Mouse (Mus musculus): ENCODE data around the gene Itpr1. TPM values are rescaled to one million over a fixed set of nuclear protein-coding genes. Genes with fewer than 3 reads are reported as not detected.
A peak's percentile ranks its signal among the peaks of the same experiment; 100 is the strongest.

Itpr1 gene
- polyA plus RNA-seq, 1 experiment: 4.7 TPM

DNA sequence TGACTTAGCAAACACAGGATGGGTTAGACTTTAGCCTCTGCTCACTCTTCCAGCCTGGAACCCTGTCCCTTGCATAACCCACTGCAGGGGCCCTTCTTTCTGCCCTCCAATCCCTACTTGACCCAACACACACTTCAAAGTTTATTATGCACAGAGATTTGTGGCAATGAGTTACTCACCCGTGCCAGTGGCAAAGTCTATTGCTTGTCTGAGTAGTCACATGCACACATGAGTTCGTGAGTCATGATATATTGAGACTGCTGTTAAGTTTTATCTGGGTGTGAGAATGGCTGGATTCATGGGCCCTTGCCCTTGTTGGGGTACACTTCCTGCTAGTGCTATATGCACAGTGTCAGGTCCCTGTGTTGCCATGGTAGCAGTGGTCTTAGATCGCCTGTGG is 229.4 kb downstream of the Itpr1 start:
- TF ChIP-seq POLR2A (IDR thresholded peaks at IDR 0.05; ENCODE audit: low read depth, low read length) (no peak), CTCF (IDR thresholded peaks at IDR 0.05; ENCODE audit: extremely low read depth, insufficient read length, insufficient replicate concordance, low read depth, low read length) (no peak)
- Histone ChIP-seq H3K36me3 (ENCODE audit: control insufficient read depth, insufficient read depth, low read length) (peaks cover 3% of the 10 kb centered on the region; the same call in 1 of the 2 replicates), H3K4me1 (ENCODE audit: control insufficient read depth, insufficient read depth, insufficient read length, low read length) (peaks cover 10% of the 10 kb centered on the region; the same call in 1 of the 2 replicates), H3K4me3 (ENCODE audit: low read depth, low read length) (no peak overlapping the region), H3K27ac (ENCODE audit: insufficient read depth, low read depth, low read length) (peak overlapping the region; percentile 79), H3K27me3 (ENCODE audit: control insufficient read depth, insufficient read depth, low read length) (no peaks in the 10 kb centered on the region)
- 31% methylated on average over 3 of the region's 3 CpGs for WGBS

DNA sequence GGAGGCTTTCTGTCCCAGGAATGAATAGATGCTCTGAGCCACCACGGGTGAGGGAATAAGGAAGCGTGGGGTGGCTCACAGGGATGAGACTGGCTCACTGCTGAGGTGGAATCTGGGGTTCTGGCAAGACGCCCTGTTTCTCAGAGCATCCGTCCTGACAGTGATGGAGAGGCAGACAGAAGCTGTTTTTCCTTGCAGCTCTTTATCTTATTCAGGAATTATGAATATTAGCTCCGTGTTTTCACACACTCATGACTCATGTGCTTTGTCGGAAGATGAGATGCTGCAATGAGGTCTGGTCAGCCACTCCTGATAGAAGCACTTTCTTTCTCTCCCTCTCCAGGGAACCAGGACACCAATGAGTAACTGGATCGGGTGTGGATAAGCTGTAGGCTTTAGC is 231.5 kb downstream of the Itpr1 start:
- Histone ChIP-seq H3K4me3 (ENCODE audit: low read depth, low read length) (no peak overlapping the region), H3K4me1 (ENCODE audit: control insufficient read depth, insufficient read depth, insufficient read length, low read length) (peaks cover 21% of the 10 kb centered on the region; the same call in 1 of the 2 replicates), H3K27me3 (ENCODE audit: control insufficient read depth, insufficient read depth, low read length) (no peaks in the 10 kb centered on the region), H3K27ac (ENCODE audit: insufficient read depth, low read depth, low read length) (no peak overlapping the region), H3K36me3 (ENCODE audit: control insufficient read depth, insufficient read depth, low read length) (peaks cover 3% of the 10 kb centered on the region; the same call in 1 of the 2 replicates)
- WGBS: 70% methylated on average over 7 of the region's 7 CpGs
- TF ChIP-seq CTCF (IDR thresholded peaks at IDR 0.05; ENCODE audit: extremely low read depth, insufficient read length, insufficient replicate concordance, low read depth, low read length): no peak
- no peak for TF ChIP-seq POLR2A (IDR thresholded peaks at IDR 0.05; ENCODE audit: low read depth, low read length)

DNA sequence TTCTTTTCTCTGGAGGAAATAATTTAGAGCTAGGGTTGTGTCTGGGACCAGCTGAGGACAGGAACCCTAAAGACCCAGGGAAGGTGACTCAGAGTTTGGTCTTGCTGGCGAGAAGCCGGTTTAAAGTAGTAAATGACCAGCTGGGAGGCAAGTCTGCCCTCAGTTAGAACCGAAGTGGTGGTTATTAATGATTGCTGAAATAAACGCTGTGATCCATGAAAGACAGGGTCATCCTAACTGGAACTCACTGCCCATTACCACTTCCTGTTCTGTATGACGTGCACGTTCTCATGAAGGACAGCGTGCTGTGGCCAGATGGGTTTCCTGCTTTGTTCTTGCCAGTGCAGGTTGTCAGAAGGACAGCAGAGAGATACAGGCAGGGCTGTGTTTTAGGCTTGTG is 232.1 kb downstream of the Itpr1 start:
- no peaks in the 10 kb centered on the region for H3K27me3 ChIP-seq (ENCODE audit: control insufficient read depth, insufficient read depth, low read length)
- H3K4me3 ChIP-seq (ENCODE audit: low read depth, low read length): no peak overlapping the region
- 73% methylated on average over 7 of the region's 7 CpGs for WGBS
- H3K36me3 ChIP-seq (ENCODE audit: control insufficient read depth, insufficient read depth, low read length): peaks cover 3% of the 10 kb centered on the region; the same call in 1 of the 2 replicates
- no peak overlapping the region for H3K27ac ChIP-seq (ENCODE audit: insufficient read depth, low read depth, low read length)
- peaks cover 21% of the 10 kb centered on the region; the same call in 1 of the 2 replicates for H3K4me1 ChIP-seq (ENCODE audit: control insufficient read depth, insufficient read depth, insufficient read length, low read length)
- TF ChIP-seq POLR2A (IDR thresholded peaks at IDR 0.05; ENCODE audit: low read depth, low read length) (no peak), CTCF (IDR thresholded peaks at IDR 0.05; ENCODE audit: extremely low read depth, insufficient read length, insufficient replicate concordance, low read depth, low read length) (no peak)

DNA sequence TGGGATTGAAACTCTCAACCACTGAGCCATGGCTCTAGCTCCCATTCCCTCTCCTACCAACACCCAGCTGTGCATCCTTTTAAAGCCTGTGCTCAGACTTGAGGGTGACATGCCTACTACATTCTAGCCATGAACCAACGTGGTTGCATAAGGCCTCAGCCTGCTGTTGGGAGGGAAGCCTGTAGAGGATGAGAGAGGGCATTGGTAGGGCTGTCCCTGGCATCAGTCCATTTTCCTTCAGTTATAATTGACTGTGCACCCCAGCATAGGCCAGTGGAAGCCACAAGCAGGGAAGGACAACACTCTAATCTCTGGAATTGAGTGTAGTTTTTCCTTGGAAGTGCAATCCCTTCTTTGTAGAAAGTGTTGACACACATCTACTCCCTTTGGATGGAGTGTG is 233.9 kb downstream of the Itpr1 start:
- TF ChIP-seq CTCF (IDR thresholded peaks at IDR 0.05; ENCODE audit: extremely low read depth, insufficient read length, insufficient replicate concordance, low read depth, low read length) (no peak), POLR2A (IDR thresholded peaks at IDR 0.05; ENCODE audit: low read depth, low read length) (no peak)
- peaks cover 23% of the 10 kb centered on the region; the same call in 1 of the 2 replicates for H3K4me1 ChIP-seq (ENCODE audit: control insufficient read depth, insufficient read depth, insufficient read length, low read length)
- no peaks in the 10 kb centered on the region for H3K27me3 ChIP-seq (ENCODE audit: control insufficient read depth, insufficient read depth, low read length)
- 39% methylated on average over 1 of the region's 1 CpGs for WGBS
- no peaks in the 10 kb centered on the region for H3K36me3 ChIP-seq (ENCODE audit: control insufficient read depth, insufficient read depth, low read length)
- no peak overlapping the region for H3K4me3 ChIP-seq (ENCODE audit: low read depth, low read length)
- 0 out of 2 replicates have a peak overlapping the region, but pooled peaks have one; percentile 9 for H3K27ac ChIP-seq (ENCODE audit: insufficient read depth, low read depth, low read length)

DNA sequence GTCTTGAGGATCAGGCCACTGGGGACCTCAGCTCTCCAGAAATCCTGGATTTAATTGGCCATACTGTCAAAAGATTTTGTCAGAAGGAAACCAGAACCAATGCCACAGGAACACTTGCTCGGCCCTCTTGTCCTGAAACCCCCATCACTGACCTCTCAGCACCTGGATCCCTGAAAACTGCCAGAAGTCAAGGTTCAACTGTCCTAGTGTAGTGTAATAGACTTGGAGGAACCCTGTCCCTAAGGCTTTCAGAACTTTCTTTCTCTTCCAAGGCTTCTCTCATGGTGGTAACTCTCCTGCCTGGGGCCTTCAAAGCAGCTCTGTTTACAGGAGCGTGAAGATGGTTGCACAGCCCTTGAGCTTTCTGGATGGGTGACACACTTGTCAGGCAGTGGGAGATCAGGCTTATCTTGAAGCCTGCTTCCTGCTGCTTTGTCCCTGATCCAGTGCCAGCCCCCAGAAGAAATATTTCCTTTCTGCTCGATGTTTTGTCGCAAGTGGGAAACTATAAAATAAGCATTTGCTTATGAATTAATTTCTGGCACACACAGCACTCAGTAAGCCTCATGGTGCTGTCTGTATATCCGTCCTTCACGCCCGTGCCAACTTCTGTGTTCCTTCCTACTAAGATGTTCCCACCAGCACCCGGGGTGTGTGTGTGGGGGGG is 234.4 kb downstream of the Itpr1 start:
- Histone ChIP-seq H3K27me3 (ENCODE audit: control insufficient read depth, insufficient read depth, low read length) (no peaks in the 10 kb centered on the region), H3K4me1 (ENCODE audit: control insufficient read depth, insufficient read depth, insufficient read length, low read length) (peaks cover 22% of the 10 kb centered on the region; the same call in 1 of the 2 replicates), H3K4me3 (ENCODE audit: low read depth, low read length) (no peak overlapping the region), H3K27ac (ENCODE audit: insufficient read depth, low read depth, low read length) (0 out of 2 replicates have a peak overlapping the region, but pooled peaks have one; percentile 9), H3K36me3 (ENCODE audit: control insufficient read depth, insufficient read depth, low read length) (no peaks in the 10 kb centered on the region)
- 33% methylated on average over 8 of the region's 8 CpGs for WGBS
- TF ChIP-seq POLR2A (IDR thresholded peaks at IDR 0.05; ENCODE audit: low read depth, low read length) (no peak), CTCF (IDR thresholded peaks at IDR 0.05; ENCODE audit: extremely low read depth, insufficient read length, insufficient replicate concordance, low read depth, low read length) (no peak)

DNA sequence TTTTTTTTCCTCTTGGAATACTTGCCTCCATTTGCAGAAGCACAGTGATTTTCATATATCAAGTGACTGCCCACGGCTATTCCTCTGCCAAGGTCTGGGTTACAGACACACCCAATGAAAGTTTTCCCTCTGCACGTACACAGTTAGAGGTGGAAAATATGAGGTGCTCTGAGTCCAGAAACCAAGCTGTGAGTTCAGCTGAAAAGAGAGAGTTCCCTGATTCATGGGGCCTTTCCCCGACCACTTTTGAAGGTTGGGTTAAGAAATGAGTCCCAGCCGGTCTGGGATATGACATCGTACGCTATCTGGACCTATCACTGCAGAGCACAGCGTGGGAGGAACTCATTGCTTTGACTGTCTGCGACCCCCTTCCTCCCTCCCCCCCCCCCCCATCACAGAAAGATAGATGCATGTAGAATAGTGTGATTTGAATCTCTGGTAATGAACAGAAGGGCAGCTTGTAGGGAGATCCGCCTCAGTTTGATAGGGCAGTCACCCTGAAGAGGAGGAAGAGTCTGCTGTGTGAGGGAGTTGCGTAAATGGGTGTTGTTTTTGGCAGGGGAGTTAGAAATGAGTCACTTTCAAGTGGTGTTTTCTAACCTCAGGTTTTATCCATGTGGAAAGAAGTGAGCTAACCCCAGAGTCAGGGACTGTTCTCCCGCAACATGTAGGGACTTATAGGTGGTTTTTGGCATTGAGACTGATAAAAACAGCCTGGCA is 235.3 kb downstream of the Itpr1 start:
- H3K36me3 ChIP-seq (ENCODE audit: control insufficient read depth, insufficient read depth, low read length): no peaks in the 10 kb centered on the region
- 25% methylated on average over 11 of the region's 11 CpGs for WGBS
- peaks cover 23% of the 10 kb centered on the region; the same call in 1 of the 2 replicates for H3K4me1 ChIP-seq (ENCODE audit: control insufficient read depth, insufficient read depth, insufficient read length, low read length)
- peak overlapping the region; percentile 56 for H3K27ac ChIP-seq (ENCODE audit: insufficient read depth, low read depth, low read length)
- TF ChIP-seq CTCF (IDR thresholded peaks at IDR 0.05; ENCODE audit: extremely low read depth, insufficient read length, insufficient replicate concordance, low read depth, low read length) (no peak), POLR2A (IDR thresholded peaks at IDR 0.05; ENCODE audit: low read depth, low read length) (no peak)
- no peaks in the 10 kb centered on the region for H3K27me3 ChIP-seq (ENCODE audit: control insufficient read depth, insufficient read depth, low read length)
- no peak overlapping the region for H3K4me3 ChIP-seq (ENCODE audit: low read depth, low read length)

DNA sequence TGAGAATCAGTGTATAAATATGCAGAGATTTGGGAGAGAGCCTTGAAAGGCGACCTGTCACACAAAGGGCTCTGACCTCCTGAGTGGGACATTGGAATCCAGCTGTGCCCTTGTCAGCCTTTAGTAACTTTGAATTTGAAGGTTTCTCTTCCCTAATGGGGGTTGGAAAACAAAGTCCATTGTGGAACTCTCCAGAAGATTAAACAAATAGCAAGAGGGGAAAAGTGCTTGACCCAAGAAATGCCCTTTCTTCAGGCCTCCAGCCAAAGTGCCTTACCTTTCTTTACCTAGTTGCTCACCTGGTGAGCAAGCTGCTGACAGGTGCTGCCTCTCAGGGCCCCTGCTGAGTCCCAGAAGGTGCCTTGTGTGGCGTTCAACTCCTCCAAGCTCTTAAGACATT is 236.0 kb downstream of the Itpr1 start:
- TF ChIP-seq POLR2A (IDR thresholded peaks at IDR 0.05; ENCODE audit: low read depth, low read length): no peak
- no peak for TF ChIP-seq CTCF (IDR thresholded peaks at IDR 0.05; ENCODE audit: extremely low read depth, insufficient read length, insufficient replicate concordance, low read depth, low read length)
- Histone ChIP-seq H3K4me1 (ENCODE audit: control insufficient read depth, insufficient read depth, insufficient read length, low read length) (peaks cover 27% of the 10 kb centered on the region; the same call in 1 of the 2 replicates), H3K4me3 (ENCODE audit: low read depth, low read length) (no peak overlapping the region), H3K27me3 (ENCODE audit: control insufficient read depth, insufficient read depth, low read length) (no peaks in the 10 kb centered on the region), H3K27ac (ENCODE audit: insufficient read depth, low read depth, low read length) (peak overlapping the region; percentile 56), H3K36me3 (ENCODE audit: control insufficient read depth, insufficient read depth, low read length) (no peaks in the 10 kb centered on the region)
- WGBS: 39% methylated on average over 2 of the region's 2 CpGs
